Mouse (Mus musculus) heart, adult 18-20 months (tissue): ENCODE data around the gene Zbtb2. TPM values are rescaled to one million over a fixed set of nuclear protein-coding genes. Genes with fewer than 3 reads are reported as not detected.

Experiments
- DNase-seq, 2 experiments: peaks; one replicate each; pipeline ENCODE4 v3.0.0; 2021 to 2022; ENCODE audit warnings: mixed read lengths in 1 of 2
- total RNA-seq, 2 experiments: library from RNA; stranded (reverse); gene quantifications; 2 replicates each; pipeline ENCODE4 v1.2.3; 2021

Zbtb2 gene
- total RNA-seq, 2 experiments from 2014 or later = 5.5 to 6.0 TPM

DNA sequence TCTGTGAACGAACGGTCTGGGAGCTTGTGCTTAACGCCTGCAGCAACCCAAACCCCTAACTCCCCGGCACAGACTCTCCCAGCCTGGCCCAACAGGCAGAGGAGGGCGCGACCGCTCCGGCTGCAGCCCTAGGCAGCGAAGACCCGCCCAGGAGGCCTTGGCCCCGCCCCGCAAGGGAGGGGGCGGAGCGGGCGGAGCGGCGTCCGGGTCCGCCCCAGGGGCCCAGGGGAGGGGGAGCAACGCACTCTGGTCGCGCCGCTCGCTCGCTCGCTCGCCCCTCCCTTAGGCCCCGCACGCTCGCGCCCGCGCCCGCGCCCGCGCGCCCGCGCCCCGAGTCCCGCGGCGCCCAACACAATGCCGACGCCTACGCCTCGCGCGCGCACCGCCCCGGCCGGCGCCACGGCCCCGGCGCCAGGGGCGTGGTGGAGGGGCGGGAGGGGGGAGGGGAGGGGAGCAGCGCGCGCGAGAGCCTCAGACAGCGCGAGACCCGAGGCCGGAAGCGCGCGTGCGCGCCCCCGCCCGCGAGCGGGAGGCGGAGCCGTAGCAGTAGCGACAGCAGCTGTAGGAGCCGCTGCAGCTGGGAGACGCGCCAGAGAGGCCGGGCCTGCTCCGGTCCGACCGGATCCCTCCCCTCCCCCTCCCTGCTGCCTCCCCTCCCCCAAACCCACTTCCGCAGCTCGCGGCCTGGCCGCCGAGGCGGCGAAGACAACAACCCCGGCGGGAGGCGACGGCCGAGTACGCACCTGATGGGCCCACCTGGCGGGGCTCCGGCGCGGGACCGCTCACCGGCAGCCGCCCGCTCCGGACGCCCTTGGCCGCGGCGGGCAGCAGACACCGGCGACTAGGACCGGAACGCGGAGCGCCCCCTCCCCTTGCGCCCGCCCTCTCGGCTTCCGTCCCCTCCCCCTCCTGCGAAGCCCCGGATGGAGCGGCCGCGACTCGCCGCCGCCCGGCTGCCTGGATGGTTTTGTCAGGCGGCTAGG is 1.0 kb downstream of the Zbtb2 start:
- DNase-seq = peak; percentile 93 to 97

DNA sequence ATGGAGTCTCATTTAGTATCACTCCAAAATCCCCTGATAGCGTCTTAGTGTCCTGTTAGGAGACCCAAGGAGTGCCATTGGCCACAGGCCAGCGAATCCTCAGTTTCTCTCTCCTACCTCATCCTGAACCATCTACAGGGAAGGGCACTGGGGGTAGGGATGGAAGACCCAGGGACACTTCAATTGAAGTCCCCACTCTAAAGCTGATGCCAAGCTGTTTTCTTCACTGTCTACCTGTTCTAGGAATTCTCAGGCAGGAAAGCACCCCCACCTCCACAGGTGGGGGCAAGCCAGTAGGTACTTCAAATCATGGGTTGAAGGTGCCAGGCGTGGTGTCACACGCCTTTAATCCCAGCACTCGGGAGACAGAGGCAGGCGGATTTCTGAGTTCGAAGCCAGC is 3.7 kb downstream of the Zbtb2 start:
- no peak for DNase-seq

- DNase-seq = no peak
Observed at GRCm38 (mm10) chr10:4380748-4381147, 7.2 kb downstream of the Zbtb2 start.

GRCm38 (mm10) chr10:4376931-4377330 is 11.0 kb downstream of the Zbtb2 start:
- no peak for DNase-seq

GRCm38 (mm10) chr10:4376461-4376860 is 11.4 kb downstream of the Zbtb2 start:
- peak; percentile 42 to 64 for DNase-seq

- DNase-seq = no peak
Observed at GRCm38 (mm10) chr10:4375267-4375666, 12.6 kb downstream of the Zbtb2 start.

- DNase-seq = no peak
Observed at GRCm38 (mm10) chr10:4374734-4375133, 13.2 kb downstream of the Zbtb2 start.

DNA sequence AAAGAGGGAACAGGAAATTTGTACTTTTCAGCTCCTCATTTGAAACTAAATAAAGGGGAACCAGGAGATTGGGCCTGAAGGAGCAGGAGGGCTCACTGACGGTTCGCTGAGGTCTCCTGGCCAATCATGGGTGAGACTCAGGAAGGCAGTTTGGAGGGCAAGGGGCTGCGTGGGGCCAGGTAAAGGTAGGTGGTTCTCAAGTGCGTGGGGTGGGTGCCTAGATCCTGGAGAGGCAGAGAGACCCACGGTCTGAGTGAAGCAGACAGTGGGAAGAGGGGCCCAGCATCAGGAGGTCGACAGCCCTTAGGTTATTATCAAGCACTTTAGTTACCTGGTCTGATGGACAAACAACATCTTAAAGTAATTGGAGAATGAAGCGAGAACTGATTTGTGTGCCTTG is 13.7 kb downstream of the Zbtb2 start:
- no peak for DNase-seq

DNA sequence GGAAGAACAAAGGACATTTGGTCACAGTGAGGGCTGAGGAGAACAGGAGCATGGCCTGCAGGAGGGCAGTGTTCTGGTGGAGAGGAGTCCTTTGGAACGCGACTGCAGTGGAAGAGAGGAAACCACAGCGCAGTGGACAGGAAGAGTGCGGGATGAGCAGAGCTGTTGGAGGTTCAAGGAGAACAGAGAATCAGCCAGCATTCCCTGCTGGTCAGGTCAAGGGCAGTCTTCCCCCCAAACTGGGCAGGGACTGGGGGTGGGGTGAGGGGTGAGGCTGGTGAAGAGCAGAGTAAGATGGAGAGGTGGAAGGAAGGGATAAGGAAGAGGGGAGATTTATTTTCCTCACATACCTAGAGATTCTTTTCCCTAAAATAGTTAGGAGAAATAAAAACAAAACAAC is 14.3 kb downstream of the Zbtb2 start:
- no peak for DNase-seq

DNA sequence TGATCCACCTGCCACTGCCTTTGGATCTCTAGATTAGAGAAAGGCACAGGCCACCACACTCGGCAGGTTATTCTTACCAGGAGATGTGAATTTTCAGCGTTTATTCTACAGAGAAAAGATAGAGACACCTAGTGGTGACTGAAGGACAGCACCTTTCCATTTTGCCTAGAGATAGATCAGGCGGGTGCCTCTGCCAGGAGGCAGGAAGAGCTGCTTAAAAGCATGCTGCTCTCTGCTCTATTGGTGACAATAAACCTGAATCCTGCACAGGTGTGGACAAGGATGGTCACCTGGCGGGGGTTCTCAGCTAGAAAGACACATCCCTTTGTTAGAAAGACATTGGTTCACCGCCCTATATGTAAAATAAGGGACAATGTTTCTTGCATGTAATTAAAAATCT is 15.9 kb downstream of the Zbtb2 start:
- DNase-seq = peak; percentile 28 to 51

- no peak for DNase-seq
Observed at GRCm38 (mm10) chr10:4370105-4370504, 17.8 kb downstream of the Zbtb2 start.

GRCm38 (mm10) chr10:4364618-4365017 is 23.3 kb downstream of the Zbtb2 start:
- no peak for DNase-seq

- no peak for DNase-seq
Observed at GRCm38 (mm10) chr10:4357435-4357834, 30.5 kb downstream of the Zbtb2 start.

DNA sequence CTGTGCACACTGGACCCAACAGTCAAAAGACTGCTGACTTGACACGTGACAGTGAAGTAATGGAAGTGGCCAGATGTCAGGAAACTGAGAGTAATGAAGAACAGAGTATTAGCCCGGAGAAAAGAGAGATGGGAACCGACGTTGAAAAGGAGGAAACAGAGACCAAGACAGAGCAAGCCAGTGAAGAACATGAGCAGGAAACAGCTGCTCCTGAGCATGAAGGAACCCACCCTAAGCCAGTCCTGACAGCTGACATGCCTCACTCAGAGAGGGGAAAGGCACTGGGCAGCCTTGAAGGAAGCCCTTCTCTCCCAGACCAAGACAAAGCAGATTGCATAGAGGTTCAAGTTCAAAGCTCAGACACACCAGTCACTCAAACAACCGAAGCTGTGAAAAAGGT is 31.3 kb downstream of the Zbtb2 start:
- DNase-seq = no peak

- DNase-seq = no peak
Observed at GRCm38 (mm10) chr10:4355882-4356451, 31.9 kb downstream of the Zbtb2 start.

- peak in 1 of 2 experiments; percentile 37 for DNase-seq
Observed at GRCm38 (mm10) chr10:4354371-4355260, 33.3 kb downstream of the Zbtb2 start.

- no peak for DNase-seq
Observed at GRCm38 (mm10) chr10:4347591-4347990, 40.3 kb downstream of the Zbtb2 start.

DNA sequence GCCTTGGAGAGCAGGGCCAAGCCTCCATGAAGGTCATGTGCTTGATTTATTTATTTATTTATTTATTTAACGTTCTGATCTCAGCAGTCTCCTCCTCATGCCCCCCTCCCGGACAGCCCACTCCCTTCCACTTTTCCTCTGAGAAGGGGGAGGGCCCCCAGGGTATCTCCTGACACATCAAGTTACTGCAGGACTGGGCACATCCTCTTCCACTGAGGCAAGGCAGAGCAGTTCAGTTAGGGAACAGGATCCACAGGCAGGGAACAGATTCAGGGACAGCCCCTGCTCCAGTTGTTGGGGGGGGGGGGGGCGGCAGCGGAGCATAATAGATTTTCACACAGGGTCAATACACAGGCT is 40.8 kb downstream of the Zbtb2 start:
- DNase-seq = no peak

DNA sequence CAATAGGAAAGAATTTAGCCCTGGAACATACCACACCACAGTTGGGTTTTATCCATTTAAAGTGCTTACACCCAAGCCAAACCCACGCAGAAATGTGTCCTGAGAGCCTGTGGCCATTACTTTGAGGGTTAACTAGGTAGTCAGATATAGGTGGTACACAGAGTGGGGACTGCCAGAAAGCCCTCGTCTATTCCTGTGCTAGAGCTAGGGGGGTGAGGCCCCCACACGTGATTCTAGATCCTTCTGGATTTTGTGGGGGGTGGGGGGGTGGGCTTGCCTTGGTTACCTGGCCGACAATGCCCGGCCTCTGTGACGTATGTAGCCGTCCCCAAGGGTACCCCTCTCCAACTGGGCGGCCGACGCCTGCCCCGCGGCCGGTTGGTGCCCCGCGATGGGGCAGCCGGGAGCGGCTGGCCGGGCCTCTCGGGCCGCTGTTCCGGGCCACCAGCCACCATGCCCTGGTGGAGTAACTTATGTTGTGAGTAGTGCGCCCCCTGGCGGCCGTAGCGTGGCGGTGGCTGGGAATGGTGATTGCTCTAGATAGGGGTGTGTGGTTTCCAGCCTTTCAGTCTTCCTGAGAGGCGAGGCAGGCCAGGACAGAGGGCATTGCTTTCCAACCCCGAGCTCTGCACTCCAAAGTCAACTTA is 41.3 kb downstream of the Zbtb2 start:
- peak; percentile 91 to 96 for DNase-seq

DNA sequence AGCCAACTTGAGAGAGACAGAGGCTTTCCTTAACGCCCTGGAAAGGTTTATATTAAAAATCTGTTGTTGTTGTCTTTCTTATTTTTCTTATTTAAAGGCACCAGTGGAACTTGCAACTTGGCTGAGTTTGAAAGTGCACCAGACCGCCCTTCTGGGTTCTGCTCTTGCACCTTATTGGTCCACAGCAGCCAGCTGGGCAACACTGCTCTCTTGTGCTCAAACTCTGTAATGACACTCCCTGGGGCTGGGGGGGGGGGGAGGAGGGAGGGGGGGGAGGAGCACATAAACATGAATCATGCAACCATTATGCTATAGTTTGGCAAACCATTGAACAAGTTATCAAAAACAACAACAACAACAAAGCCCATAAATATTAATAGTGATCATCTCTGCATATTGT is 46.5 kb downstream of the Zbtb2 start:
- DNase-seq = peak; percentile 62 to 63

- peak; percentile 68 to 75 for DNase-seq
Observed at GRCm38 (mm10) chr10:4338863-4339461, 48.9 kb downstream of the Zbtb2 start.
